Mouse (Mus musculus): ENCODE data around the gene Pdzd11. TPM values are rescaled to one million over a fixed set of nuclear protein-coding genes. Genes with fewer than 3 reads are reported as not detected.

Gene Pdzd11
- polyA plus RNA-seq, 1 experiment, result 62.8 TPM

Other genes with a start within 250 kb of the Pdzd11 start
- not detected in 2 replicates for gene Otud6a, start 197.6 kb downstream of the Pdzd11 start, polyA plus RNA-seq (2012; ENCODE audit: insufficient read depth, insufficient read length, missing spikeins)
- gene Awat2, start 183.9 kb downstream of the Pdzd11 start, polyA plus RNA-seq (2012; ENCODE audit: insufficient read depth, insufficient read length, missing spikeins), result 0.83 TPM in 1 of 2 replicates, not detected in the other
- 67.3 and 72.7 TPM in 2 replicates for gene Igbp1, start 132.3 kb downstream of the Pdzd11 start, polyA plus RNA-seq (2012; ENCODE audit: insufficient read depth, insufficient read length, missing spikeins)
- gene Dgat2l6, start 101.7 kb downstream of the Pdzd11 start, polyA plus RNA-seq (2012; ENCODE audit: insufficient read depth, insufficient read length, missing spikeins), result not detected in 2 replicates
- gene Awat1, start 54.3 kb downstream of the Pdzd11 start, polyA plus RNA-seq (2012; ENCODE audit: insufficient read depth, insufficient read length, missing spikeins), result not detected in 2 replicates
- gene P2ry4, start 31.7 kb downstream of the Pdzd11 start, polyA plus RNA-seq (2012; ENCODE audit: insufficient read depth, insufficient read length, missing spikeins), result not detected in 2 replicates
- not detected in 2 replicates for gene Arr3, start 21.1 kb downstream of the Pdzd11 start, polyA plus RNA-seq (2012; ENCODE audit: insufficient read depth, insufficient read length, missing spikeins)
- not detected in 2 replicates for gene Kif4, start 831 bp downstream of the Pdzd11 start, polyA plus RNA-seq (2012; ENCODE audit: insufficient read depth, insufficient read length, missing spikeins)
- not detected in 2 replicates for gene Gdpd2, start 103.3 kb upstream of the Pdzd11 start, polyA plus RNA-seq (2012; ENCODE audit: insufficient read depth, insufficient read length, missing spikeins)
- 4.6 and 8.3 TPM in 2 replicates for gene Dlg3, start 141.2 kb upstream of the Pdzd11 start, polyA plus RNA-seq (2012; ENCODE audit: insufficient read depth, insufficient read length, missing spikeins)

Data from brown adipose tissue, adult 24 weeks (tissue).